Mouse (Mus musculus): ENCODE data around the gene Ddx39.

GRCm38 (mm10) chr8:83707554-83707953, 7.4 kb upstream of the Ddx39 start:
- TF ChIP-seq CTCF (IDR thresholded peaks at IDR 0.05; ENCODE audit: extremely low read depth, insufficient read length, insufficient replicate concordance, low read depth, low read length) (no peak), POLR2A (IDR thresholded peaks at IDR 0.05; ENCODE audit: low read depth, low read length) (no peak)
